Mouse (Mus musculus): Measurements from ENCODE around the gene Smurf2.

The Smurf2 gene

DNA sequence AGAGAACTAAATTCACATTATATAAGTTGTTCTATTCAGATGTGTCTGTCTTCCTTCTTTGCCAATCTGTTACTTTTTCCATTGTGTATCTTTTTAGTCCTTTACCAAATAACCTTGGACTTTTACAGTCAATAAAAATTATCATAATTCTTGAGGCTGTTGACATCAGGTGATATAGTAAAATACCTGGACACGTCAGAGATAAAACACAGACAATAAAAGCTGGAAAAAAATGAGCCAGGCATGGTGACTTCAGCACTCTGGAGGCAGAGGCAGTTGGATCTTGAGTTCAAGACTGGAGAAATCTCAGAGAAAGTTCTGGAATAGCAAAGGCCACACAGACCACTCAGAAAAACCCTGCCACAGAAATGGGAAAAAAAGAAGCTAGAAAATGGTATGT is 13.3 kb downstream of the Smurf2 start:
- in situ Hi-C loops (cut with MboI), result no loop called here

DNA sequence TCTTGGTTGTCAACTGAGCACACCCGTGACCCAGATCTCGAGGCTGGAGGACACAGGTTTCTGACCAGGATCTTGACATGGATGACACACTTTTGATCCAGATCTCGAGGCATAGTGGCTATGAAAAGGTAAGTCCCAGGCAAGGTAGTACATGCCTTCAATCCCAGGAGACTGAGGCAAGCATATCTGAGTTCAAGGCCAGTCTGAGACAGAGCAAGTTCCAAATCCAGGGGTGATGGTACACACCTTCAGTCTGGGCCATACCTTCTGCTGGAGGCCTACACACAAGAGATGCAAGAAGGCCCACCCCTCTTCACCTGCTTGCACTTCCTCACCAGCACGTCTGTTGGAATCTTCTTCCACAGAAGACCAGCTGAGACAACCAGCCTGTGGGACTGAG is 14.8 kb downstream of the Smurf2 start:
- in situ Hi-C loops (cut with MboI), result no loop called here

DNA sequence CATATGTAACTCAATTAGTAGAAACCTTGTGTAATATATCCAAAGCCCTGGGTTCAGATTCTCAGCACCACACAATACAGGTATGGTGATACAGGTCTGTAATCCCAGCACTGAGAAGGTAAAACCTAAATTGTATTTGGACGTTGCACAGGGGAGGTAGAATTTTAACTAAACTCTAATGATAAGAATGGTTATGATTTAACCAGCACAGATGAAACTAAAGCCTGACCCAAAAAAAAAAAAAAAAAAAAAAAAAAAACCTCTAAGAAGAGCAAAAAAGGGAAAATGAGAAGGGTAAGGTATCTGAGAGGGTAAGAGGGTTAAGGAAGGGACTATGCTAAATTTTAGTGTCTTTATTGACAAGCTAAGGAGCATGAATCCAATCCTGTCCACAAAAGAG is 20.7 kb downstream of the Smurf2 start:
- in situ Hi-C loops (cut with MboI), result no loop called here

DNA sequence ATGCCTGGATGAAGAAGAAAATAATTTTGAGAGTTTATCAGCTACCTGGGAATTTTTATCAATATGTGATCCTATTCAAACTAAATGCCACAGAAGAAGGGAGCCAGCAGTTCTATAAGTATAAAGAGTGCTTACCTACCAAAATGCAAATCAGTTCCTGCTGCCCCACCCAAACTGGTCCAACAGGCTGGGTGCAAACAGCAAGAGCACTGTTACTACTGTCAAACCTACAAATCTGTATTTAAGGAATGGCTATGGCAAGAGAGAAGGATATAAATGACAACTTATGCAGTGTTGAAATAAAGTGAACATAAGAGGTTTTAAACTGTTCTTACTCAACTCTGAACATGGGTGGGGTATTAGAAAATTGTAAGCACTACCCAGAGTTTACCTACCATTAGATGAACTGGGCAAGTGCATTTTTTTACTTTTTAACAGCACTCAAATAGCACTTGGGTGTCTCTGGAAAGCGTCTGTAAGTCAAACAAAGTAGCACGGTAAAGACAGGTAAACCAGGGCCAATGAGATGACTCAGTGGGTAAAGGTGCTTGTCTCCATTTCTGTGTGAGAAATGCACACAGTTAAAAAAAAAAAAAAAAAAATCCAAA is 23.9 kb downstream of the Smurf2 start:
- in situ Hi-C loops (cut with MboI), result no loop called here

DNA sequence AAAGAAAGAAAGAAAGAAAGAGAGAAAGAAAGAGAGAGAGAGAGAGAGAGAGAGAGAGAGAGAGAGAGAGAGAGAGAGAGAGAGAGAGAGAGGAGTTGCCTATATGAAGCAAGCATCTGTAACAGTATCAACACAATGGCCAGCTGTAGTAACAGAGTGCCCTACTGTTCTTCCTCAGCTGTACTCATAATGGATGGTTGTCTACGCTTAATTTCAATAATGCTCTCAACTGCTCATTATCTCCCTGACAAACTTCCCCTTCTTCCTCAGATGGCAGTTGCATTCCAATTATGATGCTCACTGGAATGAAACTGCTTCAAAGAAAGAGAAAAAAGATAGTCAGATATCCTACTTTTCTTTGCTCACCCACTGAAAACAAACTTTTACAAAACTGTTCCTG is 36.9 kb downstream of the Smurf2 start:
- in situ Hi-C loops (cut with MboI), result no loop called here

DNA sequence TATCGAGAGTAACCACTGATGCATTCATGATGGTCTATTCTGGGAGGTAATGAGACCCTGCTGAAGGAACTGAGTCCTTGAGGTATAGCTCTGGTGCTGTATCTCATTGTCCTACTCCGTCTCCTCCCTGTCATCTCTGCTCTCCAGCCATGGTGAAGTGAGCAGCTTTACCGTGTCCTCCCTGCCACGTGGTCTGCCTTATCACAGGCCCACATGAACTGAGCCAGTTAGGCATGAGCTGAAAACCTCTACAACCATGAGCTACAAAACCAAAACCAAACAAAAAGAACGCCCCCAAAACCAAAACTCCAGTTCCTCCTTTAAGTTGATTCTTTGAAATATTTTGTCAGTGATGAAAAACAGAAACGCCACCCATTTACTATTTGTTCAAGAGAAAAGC is 47.9 kb downstream of the Smurf2 start:
- in situ Hi-C loops (cut with MboI), result no loop called here

DNA sequence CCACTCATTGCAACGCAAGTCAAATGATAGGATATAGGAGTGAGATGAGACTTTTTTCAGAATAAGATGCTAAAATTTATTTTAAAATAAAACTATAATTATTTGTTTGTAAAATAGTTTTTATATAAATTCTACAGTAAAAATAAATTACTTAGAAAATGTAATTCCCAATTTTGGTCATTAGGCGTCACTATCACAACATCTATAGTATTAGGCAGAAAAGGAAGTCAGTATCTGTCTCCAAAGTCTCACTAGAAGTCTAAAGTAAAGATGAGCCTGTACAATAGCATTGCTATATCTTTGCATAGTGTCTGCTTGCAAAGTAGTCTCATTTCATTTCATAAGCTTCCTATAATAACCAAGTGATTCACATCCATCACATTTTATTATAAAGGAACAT is 69.1 kb downstream of the Smurf2 start:
- in situ Hi-C loops (cut with MboI), result no loop called here

DNA sequence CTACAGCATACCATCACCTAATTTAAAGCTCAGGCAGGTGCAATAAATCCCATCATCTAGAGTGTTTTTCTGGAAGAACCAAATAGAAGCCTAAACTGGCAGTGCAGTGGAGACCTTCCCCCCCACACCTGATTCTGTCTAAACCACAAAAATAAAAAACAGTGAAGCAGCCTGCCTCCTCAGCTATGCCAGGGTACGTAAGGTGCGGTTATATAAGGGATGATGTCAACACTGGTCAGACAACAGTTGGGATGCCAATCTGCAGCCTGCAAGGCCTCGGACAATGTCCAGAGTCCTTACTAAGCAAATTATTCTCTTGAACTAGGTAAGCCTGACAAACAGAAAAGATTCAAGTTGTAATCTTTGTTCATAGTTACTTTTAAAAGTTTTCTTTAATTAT is 78.5 kb downstream of the Smurf2 start:
- in situ Hi-C loops (cut with MboI), result loop anchor here (10.0 kb wide), 1 partner anchor 133 kb away; no protein-coding TSS in a partner anchor

DNA sequence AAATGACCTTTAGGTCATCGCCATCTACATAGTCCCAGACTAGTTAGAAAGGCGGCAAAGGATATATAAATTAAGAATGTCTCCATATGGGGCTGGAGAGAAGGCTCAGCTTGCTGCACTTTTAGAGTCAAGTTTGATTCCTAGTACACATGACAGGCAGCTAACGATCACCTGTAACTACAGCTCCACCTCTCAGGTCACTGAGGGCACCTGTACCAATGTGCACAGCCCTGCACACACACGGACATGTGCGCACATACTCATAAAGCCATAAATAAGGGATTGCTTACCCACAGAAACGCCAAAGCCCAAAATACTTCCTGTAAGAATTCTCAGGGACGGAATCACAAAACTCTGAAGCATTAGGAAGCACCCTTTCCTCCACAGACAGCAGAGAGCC is 92.4 kb downstream of the Smurf2 start:
- in situ Hi-C loops (cut with MboI), result no loop called here

DNA sequence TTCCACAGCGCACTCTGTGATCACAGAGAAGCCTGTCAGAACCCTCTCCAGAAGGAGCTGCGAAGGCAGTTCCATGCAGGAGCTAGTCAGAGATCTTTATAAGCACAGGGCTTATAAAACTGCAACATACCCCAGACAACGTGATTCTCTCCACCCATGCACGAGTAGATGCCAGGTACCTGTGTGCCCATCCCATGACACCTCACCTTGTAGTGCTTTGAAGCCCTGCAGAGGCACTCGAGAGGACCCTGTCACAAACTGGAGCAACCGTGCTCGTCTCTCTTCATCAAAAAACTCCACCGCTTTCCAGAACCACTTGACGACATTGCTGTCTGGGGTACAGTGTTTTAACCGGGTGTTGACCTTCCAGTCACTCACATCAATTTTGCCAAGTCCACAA is 96.1 kb downstream of the Smurf2 start:
- in situ Hi-C loops (cut with MboI), result no loop called here

DNA sequence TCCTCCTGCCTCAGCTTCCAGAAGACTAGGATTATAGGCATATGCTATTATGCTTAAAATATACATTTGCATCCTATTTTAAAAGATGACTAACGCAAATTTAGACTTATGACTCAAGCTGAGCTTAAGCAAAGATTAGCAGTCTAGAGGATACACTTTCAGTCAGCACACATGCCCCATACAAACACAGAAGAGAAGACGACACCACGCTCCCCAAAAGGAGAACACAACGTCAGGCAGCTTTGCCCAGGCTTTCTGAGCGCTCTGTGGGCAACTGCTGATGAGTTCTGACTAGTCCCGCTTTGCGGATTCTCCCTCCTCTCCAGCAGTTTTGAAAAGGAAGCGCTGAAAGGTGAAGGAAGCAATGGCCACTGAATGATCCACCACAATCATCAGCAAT is 96.8 kb downstream of the Smurf2 start:
- in situ Hi-C loops (cut with MboI), result no loop called here

DNA sequence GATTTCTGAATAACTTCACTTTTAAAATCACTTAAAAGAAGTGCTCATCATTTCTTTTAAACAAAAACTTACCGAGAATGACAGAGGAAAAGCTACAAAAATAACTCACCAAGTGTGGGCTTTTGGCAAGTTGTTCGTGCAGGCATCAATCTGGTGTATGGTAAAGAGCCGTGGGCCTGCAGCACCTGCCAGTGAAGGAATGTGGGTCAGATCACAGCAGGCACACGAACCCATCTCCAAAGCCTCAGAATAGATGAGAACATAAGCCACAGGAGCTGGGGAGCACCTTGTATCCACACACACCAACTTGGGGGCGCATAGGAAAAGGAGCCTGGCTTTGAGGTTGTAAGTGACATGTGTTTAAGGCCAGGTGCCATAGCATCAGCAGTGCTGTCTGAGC is 97.6 kb downstream of the Smurf2 start:
- in situ Hi-C loops (cut with MboI), result no loop called here

DNA sequence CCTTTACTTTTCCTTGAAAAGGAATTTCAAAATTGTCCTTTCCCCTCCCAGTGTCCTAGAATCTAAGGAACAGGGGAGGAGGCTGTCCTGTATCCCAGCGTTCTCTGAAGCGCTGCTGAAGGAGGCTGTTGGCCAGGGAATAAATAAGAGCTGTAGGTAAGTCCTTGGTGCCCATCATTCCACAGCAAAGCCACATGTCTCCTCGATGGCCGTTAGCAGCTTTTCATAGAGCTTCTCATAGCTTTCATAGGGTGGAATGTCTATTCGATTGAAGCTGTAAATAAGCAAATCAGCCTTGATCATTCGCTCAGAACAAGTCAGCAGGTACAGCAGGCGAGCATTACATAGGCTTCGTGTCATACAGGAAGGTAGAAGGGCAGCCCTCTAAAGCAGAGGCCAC is 98.0 kb downstream of the Smurf2 start:
- in situ Hi-C loops (cut with MboI), result no loop called here

DNA sequence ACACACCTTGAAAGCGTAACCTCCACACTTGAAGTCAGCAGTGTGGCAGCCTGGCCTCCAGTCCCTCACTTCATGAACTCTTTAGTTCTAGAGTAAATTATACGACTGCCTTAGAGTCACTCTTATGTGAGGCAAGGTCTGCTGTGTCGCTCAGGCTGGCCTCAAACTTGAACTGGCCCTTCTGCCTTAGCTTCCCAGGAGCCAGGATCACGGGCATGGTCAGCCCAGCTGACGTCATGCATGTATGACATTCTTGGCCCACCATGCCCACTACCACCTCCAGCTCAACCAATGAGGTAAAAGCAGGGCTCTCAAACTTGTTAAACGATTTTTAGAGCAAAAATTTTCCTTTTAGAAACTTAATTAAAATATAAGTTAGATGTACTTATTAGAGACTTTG is 99.1 kb downstream of the Smurf2 start:
- in situ Hi-C loops (cut with MboI), result no loop called here

DNA sequence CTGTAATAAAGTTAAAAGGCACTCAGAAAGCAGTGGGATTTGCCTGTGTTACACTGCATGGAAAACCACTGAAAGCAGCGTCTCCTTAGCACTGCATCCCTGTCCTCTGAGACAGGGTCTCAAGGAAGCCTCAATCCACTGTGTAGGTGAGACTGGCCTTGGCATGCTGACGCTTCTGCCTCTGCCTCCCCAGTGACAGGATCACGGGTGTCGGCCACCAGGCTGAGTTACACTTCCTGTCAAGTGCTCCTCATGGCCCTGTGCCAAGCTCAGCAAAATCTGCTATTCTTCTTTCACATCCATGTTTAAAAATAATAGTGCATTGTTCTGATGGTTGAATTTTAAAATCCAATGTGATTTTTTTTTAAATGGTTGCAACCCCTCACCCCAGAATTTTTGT is 99.5 kb downstream of the Smurf2 start:
- in situ Hi-C loops (cut with MboI), result no loop called here

DNA sequence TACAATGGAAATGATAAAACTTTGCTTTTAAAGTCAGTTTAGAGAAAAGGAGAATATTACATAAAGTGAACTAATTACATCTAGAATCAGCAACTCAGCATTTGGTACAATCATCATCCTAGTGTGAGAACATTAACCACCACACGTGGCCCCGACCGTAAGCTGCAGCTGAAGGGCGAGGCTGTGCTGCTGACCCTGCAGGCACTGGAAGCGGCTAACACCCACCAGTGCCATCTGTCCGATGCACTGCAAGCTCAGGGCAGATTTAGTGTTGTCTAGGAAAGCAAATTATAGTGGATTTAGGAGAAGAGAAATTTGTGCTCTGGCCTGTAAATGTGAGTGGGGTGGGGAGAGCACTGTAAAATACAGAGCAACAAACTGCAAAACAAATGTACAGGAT is 100.3 kb downstream of the Smurf2 start:
- in situ Hi-C loops (cut with MboI), result no loop called here

DNA sequence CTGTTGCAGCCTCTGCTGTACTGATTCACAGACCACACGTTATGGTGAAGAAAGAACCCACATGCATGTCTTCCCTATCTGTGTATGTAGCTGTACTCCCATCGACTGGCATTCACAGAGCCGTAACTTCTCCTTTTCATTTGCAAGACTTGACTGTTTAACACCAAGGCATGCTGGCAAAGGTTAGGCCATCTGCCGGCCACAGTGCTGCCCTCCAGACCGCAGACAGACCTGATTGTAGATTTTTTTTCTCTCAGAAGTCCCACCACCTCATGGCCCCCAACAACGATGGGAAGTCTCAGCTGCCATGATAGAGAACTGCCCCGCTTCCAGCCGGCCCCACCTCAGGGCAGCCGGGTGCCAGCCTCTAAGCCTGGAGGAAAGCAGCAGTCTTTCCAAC is 100.9 kb downstream of the Smurf2 start:
- in situ Hi-C loops (cut with MboI), result no loop called here

DNA sequence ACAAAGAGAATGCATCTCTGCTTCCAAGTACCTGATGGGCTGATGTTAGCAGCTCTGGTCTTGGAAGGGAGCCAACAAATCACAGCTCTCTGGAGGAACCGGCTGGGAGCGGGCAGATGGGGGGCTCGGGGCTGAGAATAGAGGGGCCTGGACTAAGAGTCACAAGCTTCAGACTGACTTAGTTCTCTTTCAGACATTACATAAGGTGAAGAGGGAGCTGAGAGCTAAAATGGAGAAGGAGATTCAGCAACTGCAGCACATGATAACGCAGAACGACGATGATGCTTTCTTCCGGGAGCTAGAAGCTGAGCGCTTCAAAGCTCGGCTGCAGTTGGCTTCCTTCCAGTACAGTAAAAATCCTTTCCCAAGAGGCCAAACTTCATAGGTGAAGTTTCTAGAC is 102.2 kb downstream of the Smurf2 start:
- in situ Hi-C loops (cut with MboI), result no loop called here

DNA sequence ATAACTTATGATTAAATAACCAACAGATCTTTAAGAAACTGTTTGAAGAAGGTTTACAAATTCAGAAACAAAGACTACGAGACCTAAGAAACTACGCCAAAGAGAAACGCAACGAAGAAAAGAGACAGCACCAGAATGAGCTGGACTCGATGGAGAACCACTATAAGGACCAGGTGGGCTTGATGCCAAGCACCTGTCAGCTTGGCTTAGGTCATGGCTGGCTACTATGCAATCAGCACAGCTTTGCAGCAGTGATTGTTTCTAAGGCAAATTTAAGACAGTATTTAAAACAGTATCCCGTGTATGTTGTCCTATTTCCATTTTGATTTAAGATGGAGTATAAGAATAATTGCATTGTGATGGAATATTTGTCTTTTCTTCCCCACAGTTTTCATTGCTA is 102.7 kb downstream of the Smurf2 start:
- in situ Hi-C loops (cut with MboI), result no loop called here

DNA sequence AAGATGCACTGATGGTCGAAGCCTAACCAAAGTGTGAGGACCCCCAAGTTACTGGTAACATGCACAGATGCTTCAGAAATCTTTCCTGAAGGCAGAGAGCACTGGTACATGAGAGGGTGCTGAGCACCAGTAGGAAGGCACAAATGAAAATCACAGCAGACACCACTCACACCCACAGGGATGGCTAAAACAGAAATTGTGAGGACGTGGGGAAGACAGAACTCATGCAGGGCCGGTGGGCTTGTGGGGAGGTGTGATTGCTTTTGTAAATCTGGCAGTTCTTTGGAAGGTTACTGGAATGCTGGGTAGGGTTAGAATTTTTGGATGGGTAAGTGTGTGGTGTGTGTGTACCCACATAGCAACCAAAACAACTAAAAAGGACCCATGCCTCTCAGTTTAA is 103.4 kb downstream of the Smurf2 start:
- in situ Hi-C loops (cut with MboI), result no loop called here

DNA sequence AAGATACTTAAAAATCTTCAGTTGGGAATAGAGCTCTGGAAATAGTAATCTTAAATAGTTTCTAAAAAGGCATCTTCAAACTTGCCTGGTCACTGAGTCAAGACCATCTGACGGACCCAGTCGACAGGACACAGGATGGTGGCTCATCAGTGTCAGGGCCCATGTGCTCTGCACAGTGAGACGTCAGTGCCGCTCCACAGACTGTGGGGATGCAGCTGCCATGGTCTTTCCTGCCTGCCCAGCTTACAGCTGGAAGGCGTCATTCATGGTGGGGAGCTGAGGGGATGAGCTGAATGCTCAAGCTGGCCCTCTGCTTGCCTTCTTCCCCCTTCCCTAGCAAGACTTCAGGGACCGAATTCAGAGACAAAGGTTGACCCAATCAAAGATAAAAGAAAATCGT is 104.2 kb downstream of the Smurf2 start:
- in situ Hi-C loops (cut with MboI), result no loop called here

DNA sequence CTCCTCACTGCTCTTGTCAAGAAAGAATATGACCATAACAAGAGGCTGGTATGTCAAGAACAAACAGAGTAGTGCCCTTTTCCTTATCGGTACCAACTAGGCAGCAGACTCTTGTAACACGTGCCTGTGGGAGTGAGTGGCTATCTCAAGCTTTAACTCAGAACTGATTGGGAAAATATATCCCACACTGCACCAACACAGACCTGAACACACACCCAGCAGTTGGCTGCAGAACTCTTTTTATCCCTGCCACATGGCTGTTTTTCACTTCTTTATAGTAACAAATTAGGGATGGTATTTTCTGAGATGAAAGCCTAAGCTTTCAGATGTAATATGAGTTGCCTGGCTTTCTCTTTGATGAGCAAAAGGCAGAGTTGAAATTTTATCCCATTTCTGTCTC is 104.8 kb downstream of the Smurf2 start:
- in situ Hi-C loops (cut with MboI), result no loop called here

DNA sequence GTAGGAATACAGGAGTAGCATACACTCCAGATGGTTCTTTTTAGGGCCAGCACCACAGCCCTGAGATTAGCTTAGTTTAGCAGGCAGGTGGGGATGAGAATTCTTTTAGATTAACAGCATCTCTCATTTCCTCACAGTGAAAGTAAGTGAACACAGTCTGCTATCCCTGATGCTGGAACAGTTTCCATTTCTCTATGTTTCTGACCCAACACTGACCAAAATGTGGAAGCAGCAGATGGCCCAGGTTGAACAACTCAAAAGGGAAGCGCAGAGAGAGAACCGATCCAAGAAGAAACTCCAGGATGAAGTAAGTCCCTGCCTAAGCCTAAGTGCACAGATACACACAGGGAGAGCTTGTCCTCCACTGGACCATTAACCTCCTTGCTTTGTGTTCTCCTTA is 105.2 kb downstream of the Smurf2 start:
- in situ Hi-C loops (cut with MboI), result no loop called here

DNA sequence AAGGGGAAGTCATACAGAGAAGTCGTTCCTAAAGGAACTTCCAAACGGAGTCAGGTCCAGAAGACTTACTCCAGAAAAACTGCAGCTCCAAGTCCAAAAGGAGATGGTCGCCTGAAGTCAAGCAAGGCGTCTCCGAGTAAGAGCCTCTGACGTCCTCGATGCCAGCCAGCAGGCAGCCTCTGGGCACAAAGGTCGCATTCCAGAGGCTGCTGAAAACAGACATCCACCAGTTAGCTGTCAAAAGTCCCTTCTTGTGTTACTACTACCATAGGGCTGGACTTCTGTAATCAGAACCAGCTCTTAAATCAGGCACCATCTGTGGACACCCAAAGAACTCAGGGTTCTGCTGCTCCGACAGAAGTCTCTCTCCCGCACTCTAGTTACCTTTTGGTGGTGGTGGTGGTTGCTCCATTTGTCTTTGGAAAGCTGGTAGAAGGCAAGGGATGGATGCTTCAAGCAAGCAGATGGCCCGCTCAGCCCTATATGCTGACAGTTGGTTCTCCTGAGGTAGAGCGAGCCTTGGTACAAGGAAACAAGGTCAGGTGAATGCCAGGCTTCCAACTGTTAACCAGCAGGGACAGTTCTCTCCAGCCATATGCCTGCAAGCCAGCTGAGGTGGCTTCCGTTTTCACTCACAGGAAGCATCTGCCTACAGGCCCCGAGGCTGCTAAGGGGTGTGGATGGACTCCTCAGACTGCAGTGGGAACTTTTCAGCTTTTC is 105.8 kb downstream of the Smurf2 start:
- in situ Hi-C loops (cut with MboI), result no loop called here

All from mature B cell (primary cell).